Mouse (Mus musculus) granulocyte monocyte progenitor cell, adult 5-6 weeks (primary cell): ENCODE results near the gene Cdc42se2. TPM values are rescaled to one million over a fixed set of nuclear protein-coding genes. Genes with fewer than 3 reads are reported as not detected.

Experiments
- ATAC-seq: replicated peaks from 2 replicates; pipeline ENCODE4 v1.8.0; 2016; ENCODE audit warnings: mild to moderate bottlenecking, moderate TSS enrichment, inconsistent platforms; ENCODE audit not compliant: poor library complexity, severe bottlenecking
- total RNA-seq, 2 experiments: library from RNA; stranded (forward) in 1 of 2; stranded (reverse) in 1 of 2; fragments of 200-712, 200-1000 nt in 1 of 2; fragments of >200 nt in 1 of 2; fragmentation: Nextera tagmentation in 1 of 2; gene quantifications; 2 replicates each; pipeline ENCODE4 v1.2.3; 2014 to 2017

Cdc42se2 gene
- total RNA-seq (2014; fragmentation: Nextera tagmentation) (41.6 and 47.5 TPM in 2 replicates), total RNA-seq (2017) (48.0 and 48.6 TPM in 2 replicates)

DNA sequence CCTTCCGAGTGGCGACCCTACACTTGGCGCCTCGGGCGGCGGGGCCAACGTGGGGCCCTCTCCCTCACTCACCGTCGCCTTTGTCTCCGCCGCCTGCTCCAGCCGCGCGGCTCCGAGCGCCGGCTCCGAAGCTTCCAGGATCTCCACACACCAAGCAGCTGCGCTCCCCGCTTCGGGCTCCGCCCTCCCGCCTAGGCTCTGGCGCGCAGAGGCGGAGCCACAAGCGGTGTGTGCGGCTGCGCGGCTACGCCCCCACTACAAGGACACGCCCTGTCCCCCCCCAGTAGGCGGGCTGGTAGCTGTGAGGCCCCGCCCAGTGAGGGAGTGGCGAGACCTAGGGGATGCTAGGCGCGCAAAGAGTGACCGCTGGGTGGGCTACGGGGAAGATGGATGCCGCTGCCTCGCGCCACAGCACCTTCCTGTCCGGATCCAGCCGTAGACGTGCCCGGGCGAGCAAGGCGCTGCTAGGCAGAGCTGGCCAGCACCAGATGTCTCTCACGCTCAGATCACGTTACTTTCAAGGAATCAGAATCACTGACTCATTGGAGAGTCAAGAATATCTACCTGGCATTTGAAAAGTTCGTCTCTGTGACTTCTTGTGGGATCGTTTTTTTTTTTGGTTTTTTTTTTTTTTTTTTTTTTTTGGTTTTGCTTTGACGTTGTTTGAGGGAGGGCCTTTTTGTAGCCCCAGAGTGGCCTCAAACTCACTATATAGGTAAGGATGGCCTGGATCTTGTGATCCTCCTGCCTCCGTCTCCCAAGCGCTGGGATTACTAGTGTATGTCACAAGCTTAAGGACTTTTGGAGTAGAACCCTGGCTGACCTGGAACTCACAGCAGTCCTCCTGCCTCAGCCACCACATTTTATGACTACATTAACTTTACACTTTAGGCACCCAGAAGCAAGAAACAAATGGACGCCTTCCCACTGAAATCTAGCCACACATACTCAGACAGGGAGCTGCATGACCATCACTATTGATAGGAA lies at the start of gene Cdc42se2:
Gene Cdc42se2, minus strand, starts transcription at position 188 of the 987 bp plus-strand sequence.
- peak; percentile 98 for ATAC-seq

DNA sequence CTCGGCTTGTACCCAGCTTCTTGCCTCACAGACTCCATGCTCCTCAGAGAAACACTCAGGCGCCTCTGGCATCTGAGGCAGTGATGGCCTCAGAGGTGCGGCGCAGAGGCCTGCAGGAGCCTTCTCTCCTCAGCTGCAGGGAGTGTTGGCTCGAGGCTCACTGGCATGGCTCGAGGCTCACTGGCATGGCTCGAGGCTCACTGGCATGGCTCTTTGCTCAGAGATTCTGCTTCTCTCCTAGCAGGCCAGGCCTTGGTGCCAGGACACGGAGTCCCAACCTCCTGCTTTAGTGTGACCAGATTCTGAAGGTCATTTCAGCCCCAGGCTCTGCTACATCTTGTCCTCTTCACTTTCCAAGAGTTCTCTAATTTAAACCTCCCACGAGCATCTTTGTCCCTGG lies 48.6 kb upstream of the Cdc42se2 start:
- no peak for ATAC-seq

DNA sequence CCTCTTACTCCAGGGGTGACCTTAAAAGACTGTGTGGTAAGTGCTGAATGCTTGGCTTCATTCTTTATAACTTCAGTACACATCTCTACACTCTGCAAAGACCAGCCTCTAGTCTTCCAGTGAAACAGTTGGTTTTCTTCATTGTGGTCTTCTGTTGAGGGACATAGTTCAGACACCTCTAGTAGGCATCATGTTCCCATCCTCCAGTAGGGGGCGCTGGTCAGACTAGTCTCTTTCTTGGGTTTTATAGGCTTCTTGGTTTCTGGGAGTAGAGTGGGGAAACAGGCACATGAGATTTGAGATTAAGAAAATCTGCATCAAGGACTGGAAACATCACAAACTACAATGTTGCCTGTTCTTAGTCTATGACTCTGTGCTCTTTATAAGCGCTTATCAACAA lies 47.1 kb upstream of the Cdc42se2 start:
- no peak for ATAC-seq

- peak; percentile 14; the same call in 1 of the 2 replicates for ATAC-seq
Measured at GRCm38 (mm10) chr11:54833833-54834232, 46.4 kb upstream of the Cdc42se2 start.

DNA sequence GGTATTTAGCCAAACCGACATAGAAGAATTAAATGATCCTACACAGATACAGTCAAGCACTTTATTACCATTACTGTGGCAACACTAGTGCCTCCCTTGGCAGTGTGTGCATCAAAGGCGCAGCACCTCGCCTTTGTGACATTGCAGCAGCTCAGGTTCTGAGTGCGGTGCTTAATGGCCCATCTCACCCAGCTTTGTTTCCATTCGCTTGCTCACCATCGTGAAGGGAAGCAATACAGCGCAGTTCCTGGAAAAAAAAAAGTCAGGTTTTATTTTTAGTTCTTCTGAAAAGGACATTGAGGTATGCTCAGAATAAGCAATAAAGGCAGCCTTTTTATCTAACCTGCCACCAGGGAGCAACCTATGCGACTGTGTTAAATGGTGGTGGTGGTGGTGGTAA lies 39.3 kb upstream of the Cdc42se2 start:
- no peak for ATAC-seq

GRCm38 (mm10) chr11:54825774-54826173 lies 38.3 kb upstream of the Cdc42se2 start:
- ATAC-seq, result no peak

GRCm38 (mm10) chr11:54823467-54823866 lies 36.0 kb upstream of the Cdc42se2 start:
- no peak for ATAC-seq

DNA sequence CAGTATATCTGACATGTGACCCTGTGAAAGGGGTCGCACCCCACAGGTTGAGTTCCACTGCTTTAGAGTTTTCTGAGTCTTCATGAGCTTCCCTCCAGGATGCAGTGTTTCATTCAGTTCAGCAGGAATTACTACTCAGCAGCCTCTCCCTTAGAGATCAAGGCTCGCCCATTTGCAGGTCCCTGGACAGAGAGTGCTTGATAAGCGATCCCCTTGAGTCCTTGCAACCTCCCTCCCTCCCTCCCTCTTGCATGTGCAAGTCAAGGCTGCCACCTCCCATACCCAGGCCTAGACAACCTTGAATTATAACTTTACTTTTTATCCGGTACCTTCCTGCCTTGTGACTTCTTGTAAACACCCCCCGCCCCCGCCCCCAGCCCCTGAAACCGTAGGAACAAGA lies 32.0 kb upstream of the Cdc42se2 start:
- ATAC-seq, result no peak

- ATAC-seq, result no peak
Measured at GRCm38 (mm10) chr11:54817449-54817848, 30.0 kb upstream of the Cdc42se2 start.

DNA sequence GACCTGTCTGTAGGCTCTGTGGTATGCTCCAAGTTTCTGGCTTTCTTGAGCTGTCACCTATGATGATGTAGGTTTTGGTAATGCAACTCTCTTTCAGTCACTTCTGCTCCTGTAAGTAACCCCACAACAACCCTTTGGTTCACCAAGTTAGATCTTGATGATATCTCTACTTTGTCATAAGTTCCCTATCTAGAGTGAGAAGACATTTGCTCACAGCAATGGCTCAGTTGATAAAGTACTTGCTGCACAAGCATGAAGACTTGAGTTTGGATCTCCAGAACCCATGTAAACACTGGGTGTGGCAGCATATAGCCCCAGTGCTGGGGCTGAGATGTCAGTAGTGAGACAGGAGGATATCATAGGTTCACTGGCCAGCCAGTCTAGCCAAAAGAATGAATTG lies 28.2 kb upstream of the Cdc42se2 start:
- no peak for ATAC-seq

DNA sequence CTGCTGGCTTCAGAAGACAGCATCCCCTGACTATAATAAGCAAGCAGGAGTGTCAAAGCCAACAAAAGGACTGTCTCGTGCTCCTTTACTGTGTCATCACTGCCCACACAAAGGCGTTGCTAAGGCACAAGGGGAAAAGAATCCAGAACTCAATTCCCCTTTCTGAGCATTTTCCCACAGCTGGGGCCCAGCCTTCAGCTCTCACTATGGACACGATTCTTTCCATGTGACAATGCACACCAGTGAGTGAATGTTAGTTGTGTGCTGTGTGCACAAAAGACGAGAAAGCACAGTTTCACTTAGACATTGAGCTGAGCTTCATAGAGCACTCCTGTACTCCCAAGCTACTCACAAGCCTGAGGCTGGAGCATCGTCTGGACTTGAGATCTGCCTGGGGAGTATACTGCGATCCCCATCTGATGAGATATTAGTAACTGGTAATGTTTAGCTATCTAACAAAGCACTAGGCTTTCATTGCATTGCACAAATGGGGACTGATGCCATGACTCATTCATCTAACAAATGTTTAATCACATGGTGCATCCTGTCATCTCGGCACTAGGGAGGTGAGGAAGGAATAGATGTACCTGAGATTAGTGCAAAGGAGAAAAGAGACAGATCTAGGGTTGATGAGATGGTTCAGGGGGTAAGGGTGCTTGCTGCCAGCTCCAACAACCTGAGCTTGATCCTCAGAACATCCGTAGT lies 25.5 kb upstream of the Cdc42se2 start:
- ATAC-seq, result peak; percentile 36

DNA sequence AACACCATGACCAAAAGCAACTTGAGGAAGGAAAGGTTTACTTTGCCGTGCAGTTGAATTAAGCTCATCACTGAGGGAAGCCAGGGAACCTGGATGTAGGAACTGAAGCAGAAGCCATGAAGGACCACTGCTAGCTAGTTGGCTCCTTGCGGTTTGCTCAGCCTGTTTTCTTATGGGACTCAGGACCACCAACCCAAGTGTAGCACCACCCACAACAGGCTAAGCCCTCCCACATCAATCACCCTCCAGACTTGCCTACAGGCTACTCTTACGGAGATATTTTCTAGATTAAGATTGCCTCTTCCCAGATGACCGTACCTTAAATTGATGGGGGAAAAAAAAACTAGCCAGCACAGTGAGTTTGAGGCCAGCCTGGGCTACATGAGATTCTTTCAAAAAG lies 24.8 kb upstream of the Cdc42se2 start:
- no peak for ATAC-seq

GRCm38 (mm10) chr11:54811054-54811453 lies 23.6 kb upstream of the Cdc42se2 start:
- ATAC-seq, result 0 out of 2 replicates have a peak, but pooled peaks have one; percentile 6

- no peak for ATAC-seq
Measured at GRCm38 (mm10) chr11:54809582-54809981, 22.1 kb upstream of the Cdc42se2 start.

- ATAC-seq, result peak; percentile 54
Measured at GRCm38 (mm10) chr11:54808177-54808576, 20.7 kb upstream of the Cdc42se2 start.

DNA sequence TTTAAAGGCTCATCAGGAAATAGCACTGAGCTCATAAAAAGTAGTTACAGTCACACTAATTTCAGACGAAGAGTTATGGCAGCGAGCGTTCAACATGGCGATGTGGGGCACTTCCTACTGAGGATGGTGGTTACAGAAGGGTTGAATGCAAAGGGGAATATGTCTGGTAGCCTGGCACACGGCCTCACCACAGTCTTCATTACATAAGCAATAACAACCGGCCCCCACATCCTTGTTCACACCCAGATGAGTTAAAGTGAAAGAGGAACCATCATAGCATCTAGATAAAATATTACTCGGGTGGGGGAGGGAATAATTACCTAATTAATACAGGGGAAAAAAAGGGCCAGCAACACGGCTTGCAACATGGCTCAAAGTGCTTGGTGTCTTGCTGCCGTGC lies 20.2 kb upstream of the Cdc42se2 start:
- peak; percentile 96 for ATAC-seq

DNA sequence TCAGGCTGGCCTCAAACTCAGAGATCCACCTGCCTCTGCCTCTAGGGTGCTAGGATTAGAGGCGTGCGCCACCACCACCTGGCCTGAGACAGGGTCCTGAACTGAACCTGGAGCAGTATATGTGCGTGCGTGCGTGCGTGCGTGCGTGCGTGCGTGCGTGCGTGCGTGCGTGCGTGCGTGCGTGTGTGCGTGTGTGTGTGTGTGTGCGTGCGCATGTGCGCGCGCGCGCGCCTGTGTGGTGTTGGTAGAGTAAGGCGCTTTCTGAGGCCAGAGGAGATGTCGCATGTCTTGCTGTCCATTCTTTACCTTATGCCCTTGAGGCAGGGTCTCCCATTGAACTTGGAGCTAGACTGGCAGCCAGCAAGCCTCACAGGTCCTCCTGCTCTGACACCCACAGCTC lies 19.4 kb upstream of the Cdc42se2 start:
- ATAC-seq, result no peak

GRCm38 (mm10) chr11:54805196-54805595 lies 17.7 kb upstream of the Cdc42se2 start:
- no peak for ATAC-seq

DNA sequence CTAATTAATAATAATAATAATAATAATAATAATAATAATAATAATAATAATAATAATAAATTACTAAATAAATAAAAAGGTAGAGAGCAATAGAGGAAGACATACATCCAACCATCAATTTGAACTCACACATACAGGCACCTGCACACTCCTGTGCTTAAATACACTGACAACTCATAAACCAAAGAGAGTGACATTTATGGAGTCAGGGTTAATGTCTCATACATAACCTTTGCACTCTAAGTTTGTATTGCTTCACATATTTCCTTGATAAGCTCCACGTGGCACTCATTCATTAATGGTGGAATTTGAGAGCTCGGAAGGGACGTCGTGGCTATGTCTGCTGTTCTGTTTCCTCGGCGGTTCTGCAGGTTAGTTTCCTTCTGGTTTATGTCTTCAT lies 15.1 kb upstream of the Cdc42se2 start:
- no peak for ATAC-seq

DNA sequence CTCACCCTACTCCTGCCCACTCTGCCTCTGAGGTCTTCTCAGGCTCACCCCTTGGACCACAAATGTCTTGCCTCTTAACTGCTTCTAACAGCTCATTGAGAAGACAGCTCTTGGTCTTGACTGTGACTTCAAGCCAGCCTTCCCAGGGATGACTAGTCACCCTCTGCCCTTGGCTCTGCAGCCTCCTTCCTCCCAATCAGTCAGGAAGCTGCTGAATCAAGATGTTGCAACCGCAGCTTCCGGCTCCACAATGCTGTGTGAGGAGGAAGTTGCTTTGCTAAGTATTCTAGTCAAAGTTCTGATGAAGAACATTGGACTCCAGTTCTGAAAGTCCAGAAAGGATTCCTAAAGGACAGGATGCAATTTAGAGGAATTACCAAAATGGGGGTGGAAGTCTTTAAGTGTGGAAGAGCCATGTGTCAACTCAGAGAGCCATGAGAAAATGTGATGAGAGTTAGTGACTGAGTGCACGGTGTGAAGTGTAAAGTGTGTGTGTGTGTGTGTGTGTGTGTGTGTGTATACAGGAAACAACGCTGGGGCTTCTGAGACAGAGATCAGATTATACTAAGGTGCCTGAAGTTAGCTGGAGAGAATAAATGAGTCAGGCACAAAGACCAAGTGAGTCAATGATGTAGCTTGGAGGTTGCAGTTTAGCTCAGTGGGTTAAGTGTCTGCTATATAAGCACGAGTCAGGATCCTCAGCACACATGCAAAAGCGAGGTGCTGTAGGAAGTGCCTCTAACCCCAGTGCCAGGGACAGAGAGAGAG lies 14.5 kb upstream of the Cdc42se2 start:
- ATAC-seq, result peak; percentile 96
